Mouse (Mus musculus) liver, adult (tissue): ENCODE data around the gene Fkrp.

ENCODE experiments used
- GATA4 ChIP-seq: IDR thresholded peaks from 2 replicates; pipeline ENCODE4 v1.6.1; 2014; ENCODE audit warnings: mild to moderate bottlenecking, low read length; ENCODE audit not compliant: insufficient replicate concordance

Fkrp gene

DNA sequence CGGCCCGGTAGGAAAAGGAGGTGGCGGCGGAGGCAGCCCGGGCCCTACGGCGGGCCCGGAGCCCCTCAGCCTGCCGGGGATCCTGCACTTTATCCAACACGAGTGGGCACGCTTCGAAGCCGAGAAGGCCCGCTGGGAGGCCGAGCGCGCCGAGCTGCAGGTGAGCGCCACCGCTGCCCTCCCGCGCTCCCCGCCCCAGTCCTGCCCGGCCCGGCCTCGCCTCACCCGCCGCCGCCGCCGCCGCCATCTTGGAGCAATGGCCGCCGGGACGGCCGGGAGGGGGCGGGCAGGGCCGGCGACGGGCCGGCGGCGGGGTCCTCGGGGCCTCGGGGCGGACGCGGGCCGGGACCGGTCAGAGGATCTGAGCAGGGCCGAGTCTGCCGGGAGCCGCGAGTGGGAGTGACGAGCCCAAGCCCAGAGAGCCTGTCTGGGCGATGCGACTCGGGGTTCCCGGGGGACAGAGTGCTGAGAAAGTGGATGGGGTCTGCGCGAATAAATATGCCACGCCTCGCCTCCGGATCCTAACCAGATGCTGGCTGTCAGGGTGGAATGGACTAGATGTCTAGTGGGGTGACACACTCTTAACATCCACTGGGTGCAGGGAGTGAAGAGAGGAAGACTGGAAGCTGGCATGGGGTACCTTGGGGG, at the start of gene Fkrp:
Gene Fkrp, minus strand, starts transcription at position 258 of the 648 bp plus-strand sequence.
- TF ChIP-seq GATA4 = no peak

DNA sequence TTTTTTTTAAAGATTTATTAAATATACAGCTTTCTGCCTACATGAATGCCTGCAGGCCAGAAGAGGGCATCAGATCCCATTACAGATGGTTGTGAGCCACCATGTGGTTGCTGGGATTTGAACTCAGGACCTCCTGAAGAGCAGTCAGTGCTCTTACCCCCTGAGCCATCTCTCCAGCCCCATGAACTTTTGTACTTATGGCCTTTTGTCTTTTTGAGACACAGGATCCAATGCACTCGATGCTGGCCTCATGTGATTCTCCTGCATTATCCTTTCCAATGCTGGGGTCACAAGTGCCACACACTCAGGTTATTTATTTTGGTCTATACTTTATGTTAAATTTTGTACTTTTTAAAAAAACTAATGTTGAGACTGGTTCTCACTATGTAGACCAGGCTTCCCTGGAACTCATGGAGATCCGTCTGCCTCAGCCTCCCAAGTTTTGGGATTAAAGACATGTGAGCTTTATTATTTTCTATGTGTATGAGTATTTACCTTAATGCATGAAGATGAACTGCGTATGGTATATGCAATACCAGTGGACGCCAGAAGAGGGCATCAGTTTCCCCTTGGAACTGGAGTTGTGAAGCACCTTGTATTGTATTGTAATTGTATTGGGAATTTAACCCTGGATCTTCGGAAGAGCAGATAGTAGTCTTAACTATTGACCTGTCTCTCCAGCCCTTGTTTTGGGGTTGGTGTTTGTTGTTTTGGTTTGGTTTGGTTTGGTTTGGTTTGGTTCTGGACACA, 43.5 kb upstream of the Fkrp start:
- no peak for TF ChIP-seq GATA4

DNA sequence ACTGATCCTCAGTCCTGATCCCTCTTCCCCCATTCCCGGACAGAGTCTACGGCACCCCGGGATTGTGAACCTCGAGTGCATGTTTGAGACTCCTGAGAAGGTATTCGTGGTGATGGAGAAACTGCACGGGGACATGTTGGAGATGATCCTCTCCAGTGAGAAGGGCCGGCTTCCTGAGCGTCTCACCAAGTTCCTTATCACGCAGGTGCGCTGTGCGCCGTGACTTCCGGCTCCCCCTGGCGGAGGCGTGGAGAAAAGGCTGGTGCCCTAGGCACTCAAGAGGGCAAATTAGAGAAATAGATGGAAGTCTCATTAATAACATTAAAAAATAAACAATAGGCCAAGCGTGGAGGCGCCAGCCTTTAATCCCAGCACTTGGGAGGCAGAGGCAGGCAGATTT, 41.8 kb upstream of the Fkrp start:
- peak; percentile 25; the same call in 1 of the 2 replicates for TF ChIP-seq GATA4

DNA sequence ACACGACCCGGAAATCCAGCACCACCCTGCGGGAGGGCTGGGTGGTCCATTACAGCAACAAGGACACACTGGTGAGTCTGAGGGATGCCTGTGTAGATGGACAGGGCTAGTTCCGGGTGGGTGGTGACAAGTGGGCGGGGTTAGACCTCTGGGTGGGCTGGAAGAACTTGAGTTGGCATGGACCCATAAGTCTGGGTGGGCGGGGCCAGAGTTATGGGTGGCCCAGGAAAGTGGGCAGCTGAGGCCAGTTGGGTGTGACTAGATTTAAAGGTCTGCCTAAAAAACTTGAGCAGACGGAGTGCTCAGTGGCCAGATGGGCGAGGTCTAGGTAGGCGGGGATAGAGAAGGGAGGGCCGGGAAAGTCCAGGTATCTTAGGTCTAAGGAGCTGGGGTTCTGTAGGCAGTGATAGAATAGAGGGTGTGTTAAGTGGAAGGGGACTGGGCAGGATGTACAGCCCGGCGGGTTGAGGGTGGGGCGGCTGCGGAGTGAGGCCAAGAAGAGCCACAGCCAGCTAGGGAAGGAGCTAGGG, 36.8 kb upstream of the Fkrp start:
- TF ChIP-seq GATA4 = no peak

DNA sequence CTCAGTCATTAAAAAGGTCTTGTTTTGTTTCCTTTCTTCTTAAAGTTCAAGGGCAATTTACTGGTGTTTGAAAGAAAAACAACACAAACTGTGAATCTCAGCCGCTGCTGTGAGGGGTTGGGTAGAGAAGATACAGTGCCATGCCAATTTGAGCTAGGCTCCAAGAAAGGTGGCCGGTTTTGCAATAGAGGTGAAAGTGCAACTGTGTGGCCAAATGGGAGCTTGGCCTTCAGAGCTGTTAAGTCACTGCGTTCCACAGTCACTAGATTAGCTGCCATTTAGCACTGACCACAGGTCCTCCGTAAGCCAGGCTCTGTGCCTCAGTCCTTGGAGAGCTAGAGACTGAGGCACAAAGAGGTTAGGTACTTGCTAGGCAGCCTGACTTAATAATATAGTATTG, 35.1 kb upstream of the Fkrp start:
- no peak for TF ChIP-seq GATA4

DNA sequence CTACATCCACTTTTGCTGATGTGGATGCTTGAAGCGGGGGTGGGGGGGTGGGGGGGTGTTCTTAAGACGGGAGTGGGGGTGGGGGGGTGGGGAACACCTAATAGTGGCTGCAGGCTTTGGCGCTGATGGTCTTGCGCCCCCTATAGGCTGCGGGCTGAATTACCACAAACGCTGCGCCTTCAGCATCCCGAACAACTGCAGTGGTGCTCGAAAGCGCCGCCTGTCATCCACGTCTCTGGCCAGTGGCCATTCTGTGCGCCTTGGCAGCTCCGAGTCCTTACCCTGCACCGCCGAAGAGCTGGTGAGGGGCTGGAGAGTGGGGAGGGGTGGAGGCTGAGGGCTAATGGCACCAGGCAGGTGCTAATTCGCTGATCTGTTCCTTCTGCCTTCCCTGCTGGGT, 32.0 kb upstream of the Fkrp start:
- no peak for TF ChIP-seq GATA4

DNA sequence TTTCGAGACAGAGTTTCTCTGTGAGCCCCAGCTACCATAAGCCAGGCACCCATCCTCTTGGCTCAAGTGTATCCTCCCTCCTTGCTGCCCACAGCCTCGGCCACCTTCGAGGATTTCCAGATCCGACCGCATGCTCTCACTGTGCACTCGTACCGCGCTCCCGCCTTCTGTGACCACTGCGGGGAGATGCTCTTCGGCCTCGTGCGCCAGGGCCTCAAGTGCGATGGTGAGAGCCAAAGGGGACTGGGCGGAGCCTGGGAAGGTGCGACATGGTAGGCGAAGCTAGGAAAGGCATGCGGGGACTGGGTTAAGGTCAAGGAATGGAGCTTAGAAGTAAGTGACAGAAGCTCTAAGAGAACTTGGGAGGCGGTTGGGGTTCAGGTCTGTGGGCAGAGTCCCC, 31.0 kb upstream of the Fkrp start:
- no peak for TF ChIP-seq GATA4

DNA sequence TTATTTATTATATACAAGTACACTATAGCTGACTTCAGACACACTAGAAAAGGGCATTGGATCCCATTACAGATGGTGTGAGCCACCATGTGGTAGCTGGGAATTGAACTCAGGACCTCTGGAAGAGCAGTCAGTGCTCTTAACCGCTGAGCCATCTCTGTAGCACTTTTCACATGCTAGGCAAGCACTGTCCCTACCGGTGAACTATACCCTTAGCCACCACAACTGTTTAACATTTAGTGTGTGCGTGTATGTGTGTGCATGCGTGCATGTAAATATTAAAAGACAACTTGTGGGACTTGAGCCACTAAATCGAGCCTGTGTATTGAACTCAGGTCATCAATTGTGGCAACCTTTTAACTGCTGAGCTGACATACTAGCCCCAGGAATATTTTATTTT, 30.2 kb upstream of the Fkrp start:
- TF ChIP-seq GATA4 = no peak

DNA sequence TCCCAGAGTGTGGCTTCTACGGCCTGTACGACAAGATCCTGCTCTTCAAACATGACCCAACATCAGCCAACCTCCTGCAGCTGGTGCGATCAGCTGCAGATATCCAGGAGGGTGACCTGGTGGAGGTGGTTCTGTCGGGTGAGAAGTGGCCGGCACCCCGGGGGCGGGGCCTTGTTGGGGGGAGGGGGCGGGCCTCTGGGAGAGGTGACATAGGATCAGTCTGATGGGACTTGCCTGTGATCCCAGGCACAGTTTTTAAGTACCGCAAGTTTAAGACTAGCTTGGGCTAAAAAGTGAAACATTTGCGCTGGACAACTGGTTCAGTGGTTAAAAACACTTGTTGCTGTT, 29.3 kb upstream of the Fkrp start:
- no peak for TF ChIP-seq GATA4

DNA sequence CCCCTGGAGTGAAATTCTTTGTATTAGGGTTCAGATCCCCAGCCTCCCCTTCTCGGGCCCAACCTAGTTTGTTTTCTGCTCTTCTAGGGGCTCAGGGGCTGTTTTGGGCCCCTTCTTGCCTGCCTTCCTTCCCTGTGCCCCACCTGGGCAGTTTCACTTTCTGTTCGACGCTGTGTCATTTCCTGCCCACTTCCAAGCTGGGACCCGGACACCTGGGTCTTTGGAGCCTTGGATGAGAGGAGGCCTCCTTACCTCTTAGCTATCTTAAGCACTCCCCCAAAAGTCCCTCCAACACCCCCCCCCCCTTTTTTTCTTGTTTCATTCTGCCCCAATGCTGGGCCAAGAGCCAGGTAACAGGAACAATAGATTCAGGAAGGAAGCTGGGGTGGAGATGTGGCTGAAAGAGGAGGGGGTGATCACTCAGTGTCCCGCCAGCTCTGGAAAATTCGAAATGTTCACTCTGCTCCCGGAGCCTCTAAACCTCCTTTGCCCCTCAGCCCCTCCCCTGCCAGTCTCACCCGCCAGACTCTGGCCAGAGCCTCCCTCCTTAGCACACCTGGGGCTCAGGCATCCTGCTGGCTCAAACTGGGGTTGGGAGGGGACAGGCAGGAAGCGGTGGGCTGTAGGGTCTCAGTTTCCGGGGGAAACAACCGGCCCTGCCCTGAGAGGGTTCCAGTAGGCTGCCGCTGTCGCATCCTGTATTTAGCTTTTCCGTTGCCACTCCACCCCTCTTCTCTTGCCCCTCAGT, 28.7 kb upstream of the Fkrp start:
- no peak for TF ChIP-seq GATA4

DNA sequence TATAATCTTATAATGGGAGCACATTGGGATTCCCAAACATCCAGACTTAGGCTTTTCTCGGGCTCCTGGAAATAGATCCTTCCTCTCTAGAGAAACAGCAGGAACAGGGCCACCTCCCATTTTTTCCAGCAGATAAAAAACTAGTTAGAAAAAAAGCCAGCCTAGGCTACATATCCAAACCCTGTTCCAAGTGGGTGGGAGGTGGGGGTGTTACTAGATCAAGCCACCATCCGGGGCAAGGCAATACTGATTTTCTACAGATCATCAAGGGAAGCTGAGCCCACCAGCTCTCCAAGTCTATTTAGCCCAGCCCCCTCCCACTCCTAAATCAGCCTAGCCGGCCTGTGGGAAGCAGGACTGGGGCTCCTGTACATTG, 28.2 kb upstream of the Fkrp start:
- no peak for TF ChIP-seq GATA4

DNA sequence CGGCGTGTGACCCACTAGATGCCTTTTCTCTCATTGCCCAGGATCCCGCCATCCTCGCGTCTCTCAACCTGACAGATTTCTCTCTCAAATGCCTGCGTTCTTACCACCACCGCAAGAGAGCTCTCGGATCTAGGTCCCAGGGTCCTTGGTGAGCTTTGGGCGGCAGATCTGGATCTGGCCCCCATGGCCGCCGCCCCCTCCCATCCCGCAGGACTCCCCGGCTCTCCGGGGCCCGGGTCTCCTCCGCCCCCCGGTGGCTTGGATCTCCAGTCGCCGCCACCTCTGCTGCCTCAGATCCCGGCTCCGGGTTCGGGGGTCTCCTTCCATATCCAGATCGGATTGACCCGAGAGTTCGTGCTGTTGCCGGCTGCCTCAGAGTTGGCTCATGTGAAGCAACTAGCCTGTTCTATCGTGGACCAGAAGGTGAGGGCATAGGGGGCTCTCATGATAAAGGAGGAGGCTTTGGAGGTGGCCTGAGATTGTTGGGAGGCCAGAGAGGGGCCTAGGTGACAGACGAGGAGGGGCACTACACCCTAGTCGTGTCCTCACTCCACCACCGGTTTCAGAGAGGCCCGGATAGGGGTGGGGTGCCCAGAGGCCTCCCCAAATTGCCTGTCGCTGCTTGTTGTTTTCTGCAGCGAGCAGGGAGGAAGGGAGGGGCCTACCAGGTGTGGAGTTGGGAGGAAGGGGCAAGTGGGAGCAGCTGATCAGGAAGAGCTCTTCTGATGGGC, 27.1 kb upstream of the Fkrp start:
- TF ChIP-seq GATA4 = no peak

DNA sequence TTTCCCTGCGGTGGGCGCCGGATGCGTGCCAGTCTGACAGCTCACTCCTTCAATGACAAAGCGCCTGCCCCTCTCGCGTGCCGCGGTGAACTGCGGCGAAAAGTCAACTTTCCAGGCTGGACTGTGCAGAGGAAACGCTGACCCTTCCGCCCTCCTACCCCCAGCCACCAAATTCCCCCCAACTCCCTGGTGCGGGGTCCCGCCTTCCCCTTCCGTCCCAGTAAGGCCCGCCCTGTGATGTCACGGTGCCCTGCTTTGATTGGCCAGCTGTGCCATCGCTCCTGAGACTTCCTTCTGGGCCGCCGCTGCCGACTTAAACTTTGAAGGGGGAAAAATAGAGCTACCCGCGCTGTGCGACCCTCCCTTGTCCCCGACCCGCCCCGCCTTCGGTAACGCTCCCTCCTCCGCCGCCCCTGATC, 26.1 kb upstream of the Fkrp start, which contains the start of gene Prkd2:
Gene Prkd2, plus strand, starts transcription at position 258 of the 419 bp plus-strand sequence.
- no peak for TF ChIP-seq GATA4

DNA sequence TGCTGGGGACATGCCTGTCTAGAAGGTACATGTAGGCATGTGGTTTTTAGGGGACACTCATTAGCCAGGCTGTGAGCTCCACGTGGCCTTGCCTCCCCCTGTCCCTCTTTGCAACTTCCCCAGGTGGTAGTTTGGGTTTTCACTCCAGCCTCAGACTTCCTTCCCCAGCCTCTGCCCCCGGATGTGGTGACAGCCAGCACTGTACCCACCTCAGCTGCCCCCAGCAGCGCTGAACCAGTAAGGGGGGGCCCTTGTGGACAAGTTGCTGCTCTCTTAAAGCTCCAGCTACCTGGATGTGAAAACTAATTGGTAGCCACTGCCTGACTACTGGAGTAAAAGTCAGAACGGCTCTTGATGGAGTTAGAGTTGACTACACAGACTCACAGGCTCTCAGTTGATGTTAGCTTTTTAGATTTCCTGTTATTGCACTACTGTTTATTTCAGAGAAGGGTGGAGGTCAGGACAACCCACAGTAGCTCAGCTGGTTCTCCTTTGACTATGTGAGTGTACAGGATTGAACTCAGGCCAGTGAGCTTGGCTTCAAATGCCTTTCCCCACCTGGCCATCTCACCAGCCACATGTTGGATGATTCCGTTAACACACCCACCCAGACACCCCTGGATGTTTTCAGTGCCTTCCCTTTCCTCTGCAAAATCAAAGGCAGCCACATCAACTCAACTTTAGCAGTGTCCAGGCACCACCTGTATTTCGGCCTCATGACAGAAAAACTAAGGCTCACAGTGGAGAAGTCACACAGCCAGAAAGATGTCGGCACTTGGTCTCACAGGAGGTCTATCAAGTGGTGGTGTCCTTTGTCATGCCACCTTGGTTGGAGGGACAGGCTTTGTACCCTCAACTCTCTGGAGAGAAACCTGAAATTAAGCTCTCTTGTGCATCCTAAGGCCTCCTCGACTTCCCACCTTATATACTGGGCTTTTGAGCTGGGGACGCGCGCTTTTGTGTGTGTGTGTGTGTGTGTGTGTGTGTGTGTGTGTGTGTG, 25.3 kb upstream of the Fkrp start:
- TF ChIP-seq GATA4 = no peak

DNA sequence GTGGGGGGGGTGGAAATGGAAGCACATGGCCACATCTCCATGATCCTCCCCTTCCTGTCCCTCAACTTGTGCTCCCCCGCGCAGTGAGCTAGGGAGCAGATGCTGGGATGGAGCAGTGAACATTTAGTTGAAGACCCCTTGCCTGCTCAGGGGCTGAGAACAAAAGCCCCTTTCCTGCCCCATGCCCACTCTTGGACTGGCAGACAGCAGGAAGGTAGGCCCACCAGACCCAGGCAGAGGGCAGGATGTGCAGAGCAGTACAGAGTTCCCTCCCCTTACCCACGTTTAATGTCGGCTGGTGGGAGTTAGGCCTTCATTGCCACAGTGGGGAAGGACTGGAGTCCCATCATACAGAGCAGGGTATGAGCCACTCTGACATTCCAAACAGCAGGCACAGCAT, 24.5 kb upstream of the Fkrp start:
- TF ChIP-seq GATA4 = no peak

DNA sequence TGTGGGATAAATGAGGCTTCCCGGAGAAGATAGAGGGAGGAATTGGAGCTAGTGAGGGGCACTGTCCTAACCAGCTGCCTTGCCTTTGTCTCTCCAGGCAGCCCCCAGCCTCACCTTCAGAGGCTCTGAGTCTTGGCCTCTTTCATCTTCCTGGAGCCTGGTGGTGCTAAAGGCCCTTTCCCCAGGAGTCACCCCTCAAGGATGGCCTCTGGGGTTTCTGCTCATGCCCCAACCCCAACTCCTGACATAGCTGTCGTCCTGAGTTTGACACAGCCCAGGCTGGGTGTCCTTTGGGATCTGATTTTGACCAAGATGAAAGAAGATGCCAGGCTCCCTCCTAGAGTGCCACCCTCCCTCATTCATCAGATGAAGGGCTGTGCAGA, 23.6 kb upstream of the Fkrp start:
- no peak for TF ChIP-seq GATA4
